Mouse (Mus musculus): Measurements from ENCODE around the gene Epha5. TPM values are rescaled to one million over a fixed set of nuclear protein-coding genes. Genes with fewer than 3 reads are reported as not detected.

Gene Epha5
- polyA plus RNA-seq, 1 experiment from 2014 or later: 68.4 TPM

DNA sequence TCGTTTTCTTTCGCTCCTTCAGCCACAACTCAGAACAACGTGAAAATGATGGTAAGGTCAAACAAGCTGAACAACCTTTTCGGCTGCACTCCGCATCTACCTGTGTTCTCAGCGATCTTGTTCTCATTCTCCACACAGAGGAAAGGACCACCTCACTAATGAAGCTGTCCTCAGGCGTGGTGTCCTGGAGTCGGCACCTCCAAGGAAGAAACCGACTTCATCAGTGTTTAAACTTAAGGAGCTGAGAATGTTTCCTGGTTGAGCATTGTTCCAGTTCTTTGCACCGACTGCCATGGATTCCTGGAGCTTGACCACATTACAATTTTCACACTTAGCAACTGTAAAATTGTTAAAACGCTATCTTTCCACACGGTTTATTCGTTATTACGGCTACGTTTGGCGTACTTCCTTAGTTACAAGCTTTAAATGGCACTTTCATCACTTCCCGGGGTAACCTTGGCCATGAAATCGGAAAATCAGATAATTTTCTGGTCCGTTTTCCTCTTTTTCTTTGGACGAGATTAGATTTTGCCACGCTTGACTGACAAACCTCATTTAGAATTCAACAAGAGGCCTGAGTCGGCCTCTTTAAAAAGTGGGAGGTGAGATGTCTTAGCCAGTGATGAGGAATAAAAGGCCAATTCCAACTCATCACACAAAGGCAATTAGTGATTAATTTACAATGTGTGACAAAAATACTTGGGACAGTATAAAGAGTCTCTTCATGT lies 135.7 kb downstream of the Epha5 start:
- no peak overlapping the region for H3K9ac ChIP-seq
- peak overlapping the region; percentile 17; the same call in 1 of the 2 replicates for H3K4me3 ChIP-seq (replicated peaks)
- H3K27ac ChIP-seq: peak overlapping the region; percentile 5; the same call in 1 of the 2 replicates
- H3K27me3 ChIP-seq: no peaks in the 10 kb centered on the region
- WGBS: 28% methylated on average over 22 of the region's 22 CpGs
- peaks cover 7% of the 10 kb centered on the region for H3K4me1 ChIP-seq
- no peaks in the 10 kb centered on the region for H3K9me3 ChIP-seq
- H3K36me3 ChIP-seq (replicated peaks): no peaks in the 10 kb centered on the region
- peak overlapping the region; percentile 47 for H3K4me2 ChIP-seq
- ATAC-seq (ENCODE audit: low FRiP score): peak; percentile 80

DNA sequence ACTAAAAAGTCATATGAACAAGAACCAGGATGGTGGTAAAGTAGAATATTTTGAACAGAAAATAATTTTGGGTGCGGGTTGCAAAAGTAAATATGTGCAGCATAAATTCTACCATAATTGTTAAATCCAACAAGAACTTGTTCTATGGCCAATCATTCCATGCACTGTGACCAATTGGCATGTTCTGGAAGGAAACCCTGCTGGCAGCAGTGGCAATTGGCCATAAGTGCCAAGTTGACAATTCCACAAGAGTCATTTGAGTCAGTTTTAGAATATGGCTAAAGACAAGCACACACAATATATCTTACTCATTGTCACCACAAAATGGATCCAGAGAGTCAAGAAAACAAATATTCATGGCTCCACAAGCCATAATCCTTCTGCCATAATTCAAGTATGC lies 140.2 kb downstream of the Epha5 start:
- no peaks in the 10 kb centered on the region for H3K27me3 ChIP-seq
- H3K9me3 ChIP-seq: no peaks in the 10 kb centered on the region
- no peaks in the 10 kb centered on the region for H3K36me3 ChIP-seq (replicated peaks)
- ATAC-seq (ENCODE audit: low FRiP score): no peak
- 97% methylated on average over 1 of the region's 1 CpGs for WGBS
- peaks cover 7% of the 10 kb centered on the region for H3K4me1 ChIP-seq
- H3K9ac ChIP-seq: no peak overlapping the region
- no peak overlapping the region for H3K4me3 ChIP-seq (replicated peaks)
- no peak overlapping the region for H3K4me2 ChIP-seq
- no peak overlapping the region for H3K27ac ChIP-seq

DNA sequence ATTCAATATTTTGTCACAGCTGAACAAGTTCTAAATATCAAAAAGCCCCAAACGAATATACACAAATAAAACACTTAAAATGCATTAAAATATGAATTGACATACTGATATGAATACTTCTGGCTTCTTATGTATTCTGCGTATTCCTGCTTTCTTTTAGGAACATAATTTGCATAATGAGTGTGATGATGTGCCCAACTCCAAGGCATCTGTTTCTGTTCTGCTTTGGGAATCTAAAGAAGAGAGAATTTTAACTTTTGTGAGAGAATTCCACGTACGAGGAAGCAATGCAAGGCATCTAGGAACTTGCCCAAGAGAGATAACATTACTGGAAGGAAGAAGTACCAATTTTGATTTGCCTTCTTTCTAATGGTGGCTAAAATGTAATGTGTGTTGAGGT lies 151.8 kb downstream of the Epha5 start:
- no peak overlapping the region for H3K9ac ChIP-seq
- H3K36me3 ChIP-seq (replicated peaks): no peaks in the 10 kb centered on the region
- no peaks in the 10 kb centered on the region for H3K27me3 ChIP-seq
- 81% methylated on average over 4 of the region's 4 CpGs for WGBS
- H3K4me1 ChIP-seq: peaks cover 3% of the 10 kb centered on the region; the same call in 1 of the 2 replicates
- no peak overlapping the region for H3K4me3 ChIP-seq (replicated peaks)
- H3K4me2 ChIP-seq: no peak overlapping the region
- H3K9me3 ChIP-seq: no peaks in the 10 kb centered on the region
- no peak for ATAC-seq (ENCODE audit: low FRiP score)
- H3K27ac ChIP-seq: no peak overlapping the region

DNA sequence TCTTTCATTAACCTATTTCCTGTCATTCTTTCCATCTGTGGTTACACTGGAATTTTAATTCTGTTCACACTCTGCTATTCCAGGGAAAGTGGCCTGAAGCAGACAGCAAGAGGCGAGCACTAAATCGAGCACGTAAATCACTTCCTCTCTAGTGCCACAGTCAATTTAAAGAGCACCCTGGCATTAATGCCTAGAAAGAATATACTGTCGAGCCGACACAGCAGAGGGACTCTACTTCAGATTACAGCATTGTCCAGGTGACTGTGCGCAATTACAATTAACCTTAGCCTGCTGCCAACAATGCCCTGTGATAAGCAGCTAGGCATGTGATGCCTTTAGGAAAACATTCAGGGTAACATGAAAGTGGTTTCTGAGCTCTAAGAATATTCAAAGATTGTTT lies 153.2 kb downstream of the Epha5 start:
- H3K27me3 ChIP-seq: no peaks in the 10 kb centered on the region
- 48% methylated on average over 6 of the region's 6 CpGs for WGBS

DNA sequence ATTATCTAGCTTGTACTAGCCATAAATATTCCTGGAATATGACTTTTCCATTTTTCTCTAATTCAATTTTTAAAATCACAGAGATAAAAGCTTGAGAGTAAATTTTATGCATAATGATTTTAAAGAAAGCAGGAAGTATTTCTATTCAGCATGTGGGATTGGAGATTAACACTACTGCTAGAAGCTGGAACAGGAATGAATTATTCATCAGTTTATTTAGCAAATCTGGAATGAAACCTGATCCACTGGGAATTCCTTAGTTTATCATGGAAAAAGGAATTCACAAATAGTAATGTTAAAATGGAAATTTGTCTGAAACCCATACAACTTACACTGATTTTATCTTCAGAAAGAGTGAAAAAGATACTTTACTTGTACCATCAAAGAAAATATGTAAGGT lies 187.2 kb downstream of the Epha5 start:
- Histone ChIP-seq H3K27ac (no peak overlapping the region), H3K36me3 (replicated peaks) (no peaks in the 10 kb centered on the region), H3K4me3 (replicated peaks) (no peak overlapping the region), H3K9me3 (no peaks in the 10 kb centered on the region), H3K4me2 (no peak overlapping the region), H3K27me3 (no peaks in the 10 kb centered on the region), H3K4me1 (no peaks in the 10 kb centered on the region), H3K9ac (no peak overlapping the region)
- no peak for ATAC-seq (ENCODE audit: low FRiP score)

More for the DNA sequence above, 153.2 kb downstream of the Epha5 start:
- no peak; the same call in 1 of the 2 replicates for ATAC-seq (ENCODE audit: low FRiP score)
- H3K4me2 ChIP-seq: no peak overlapping the region
- H3K27ac ChIP-seq: no peak overlapping the region
- H3K9ac ChIP-seq: no peak overlapping the region
- no peaks in the 10 kb centered on the region for H3K9me3 ChIP-seq
- peaks cover 3% of the 10 kb centered on the region; the same call in 1 of the 2 replicates for H3K4me1 ChIP-seq
- H3K36me3 ChIP-seq (replicated peaks): no peaks in the 10 kb centered on the region
- no peak overlapping the region for H3K4me3 ChIP-seq (replicated peaks)

DNA sequence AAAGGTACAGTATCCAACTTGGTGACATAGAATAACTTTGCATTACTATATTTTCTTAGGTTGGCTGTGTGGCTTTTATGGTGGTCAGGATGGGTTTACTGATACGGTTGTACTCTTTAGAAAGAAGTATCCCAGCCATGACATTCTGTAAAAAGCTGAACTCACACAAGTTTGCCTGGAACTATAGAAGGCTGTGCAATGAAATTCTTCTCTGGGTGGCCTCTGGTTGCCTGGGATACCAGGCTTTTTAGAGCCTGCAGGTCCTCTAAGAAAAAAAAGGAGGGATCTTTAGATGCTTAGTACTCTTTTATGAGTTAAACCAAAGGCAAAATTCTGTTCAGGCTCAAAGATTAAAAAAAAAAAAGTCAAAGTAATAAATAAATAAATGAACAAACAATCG lies 208.6 kb downstream of the Epha5 start:
- no peak overlapping the region for H3K27ac ChIP-seq
- no peaks in the 10 kb centered on the region for H3K9me3 ChIP-seq
- H3K4me3 ChIP-seq (replicated peaks): no peak overlapping the region
- H3K27me3 ChIP-seq: no peaks in the 10 kb centered on the region
- no peak overlapping the region for H3K4me2 ChIP-seq
- 20% methylated on average over 2 of the region's 2 CpGs for WGBS
- no peaks in the 10 kb centered on the region for H3K4me1 ChIP-seq
- no peaks in the 10 kb centered on the region for H3K36me3 ChIP-seq (replicated peaks)
- no peak overlapping the region for H3K9ac ChIP-seq
- ATAC-seq (ENCODE audit: low FRiP score): 0 out of 2 replicates have a peak, but pooled peaks have one; percentile 41

DNA sequence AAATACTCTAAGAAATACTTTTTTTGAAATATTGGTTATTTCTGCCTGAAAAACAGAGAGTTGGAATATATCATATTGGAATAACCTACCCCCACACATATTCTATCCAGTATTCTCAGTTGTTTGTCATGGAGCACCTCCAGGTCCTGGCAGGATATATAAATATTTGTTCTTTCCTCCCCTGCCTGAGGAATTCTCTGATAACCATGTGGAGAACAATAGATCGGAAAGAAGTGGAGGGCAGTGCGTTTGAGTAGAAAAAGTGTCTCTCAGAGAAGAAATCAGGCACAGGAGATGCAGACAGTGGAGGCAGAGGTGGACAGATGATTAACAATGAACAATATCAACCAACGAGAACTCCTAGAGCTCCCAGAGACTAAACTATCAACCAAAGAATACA lies 223.8 kb downstream of the Epha5 start:
- Histone ChIP-seq H3K9me3 (no peaks in the 10 kb centered on the region), H3K9ac (no peak overlapping the region), H3K4me3 (replicated peaks) (no peak overlapping the region), H3K27ac (no peak overlapping the region), H3K4me2 (no peak overlapping the region), H3K4me1 (no peaks in the 10 kb centered on the region), H3K27me3 (no peaks in the 10 kb centered on the region), H3K36me3 (replicated peaks) (no peaks in the 10 kb centered on the region)
- no peak for ATAC-seq (ENCODE audit: low FRiP score)
- WGBS: 81% methylated on average over 3 of the region's 3 CpGs

DNA sequence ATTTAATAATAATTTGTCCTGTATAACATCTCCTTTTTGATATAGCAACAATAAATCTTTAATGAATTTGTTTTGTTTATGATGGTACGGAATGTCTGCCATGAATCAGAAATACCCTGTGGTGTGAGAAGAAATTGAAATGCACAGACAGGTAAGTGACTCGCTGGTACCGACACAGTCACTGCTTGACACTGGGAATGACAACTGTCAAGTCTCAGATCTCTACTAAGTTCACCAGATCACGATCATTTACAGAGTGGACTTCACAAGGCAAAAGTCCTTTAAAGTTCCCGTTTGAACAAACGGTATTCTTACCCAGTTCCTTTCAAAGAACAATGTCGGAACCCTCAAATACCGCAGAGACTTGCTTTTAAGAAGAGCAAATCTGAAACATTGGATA lies 233.0 kb downstream of the Epha5 start:
- Histone ChIP-seq H3K27me3 (no peaks in the 10 kb centered on the region), H3K4me3 (replicated peaks) (no peak overlapping the region), H3K4me2 (no peak overlapping the region), H3K9ac (no peak overlapping the region), H3K36me3 (replicated peaks) (no peaks in the 10 kb centered on the region), H3K9me3 (no peaks in the 10 kb centered on the region), H3K27ac (no peak overlapping the region), H3K4me1 (no peaks in the 10 kb centered on the region)
- no peak for ATAC-seq (ENCODE audit: low FRiP score)
- WGBS: 93% methylated on average over 8 of the region's 8 CpGs

DNA sequence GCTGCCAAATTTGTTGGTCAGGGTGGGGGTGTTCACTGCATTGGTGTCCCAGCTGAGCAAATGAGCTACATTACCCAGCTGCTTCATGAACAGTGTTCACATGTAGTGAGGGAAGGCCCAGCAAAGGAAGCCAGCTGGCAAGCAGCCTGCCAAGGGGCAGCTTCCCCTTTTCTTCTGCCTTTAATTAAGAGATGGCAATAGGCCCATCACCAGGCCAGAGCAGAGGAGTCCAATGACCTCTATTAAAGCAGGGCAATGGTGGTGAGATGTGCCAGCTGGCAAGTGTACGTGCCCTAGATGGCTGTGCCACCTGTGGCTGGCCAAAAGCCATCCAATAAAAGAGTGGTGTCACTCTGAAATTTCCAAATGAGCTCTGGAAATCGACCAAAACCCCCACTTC lies 264.1 kb downstream of the Epha5 start:
- H3K36me3 ChIP-seq (replicated peaks): no peaks in the 10 kb centered on the region
- WGBS: 47% methylated on average over 2 of the region's 2 CpGs
- no peak overlapping the region for H3K4me3 ChIP-seq (replicated peaks)
- no peaks in the 10 kb centered on the region for H3K4me1 ChIP-seq
- no peaks in the 10 kb centered on the region for H3K9me3 ChIP-seq
- ATAC-seq (ENCODE audit: low FRiP score): peak; percentile 85; the same call in 1 of the 2 replicates
- no peak overlapping the region for H3K27ac ChIP-seq
- H3K4me2 ChIP-seq: no peak overlapping the region
- H3K27me3 ChIP-seq: no peaks in the 10 kb centered on the region
- H3K9ac ChIP-seq: no peak overlapping the region

DNA sequence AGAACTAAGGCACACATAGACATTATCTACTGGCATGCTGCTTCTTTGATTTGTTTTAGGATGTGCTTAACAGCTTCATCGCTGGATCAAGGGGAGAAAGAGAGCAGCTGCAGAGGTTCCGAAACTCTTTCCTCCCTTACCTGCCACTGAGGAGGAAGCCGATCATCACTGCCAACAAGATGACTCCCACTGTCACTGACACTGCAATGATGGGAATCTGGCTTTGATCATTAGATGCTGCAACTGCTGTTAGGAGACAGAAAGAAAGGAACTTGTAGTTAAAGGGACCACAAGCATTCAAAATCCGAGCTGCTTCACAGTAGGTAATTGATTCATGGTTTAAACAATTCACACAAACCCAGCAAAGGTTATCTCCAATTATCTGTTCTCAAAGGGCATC lies 275.0 kb downstream of the Epha5 start:
- no peak for ATAC-seq (ENCODE audit: low FRiP score)
- Histone ChIP-seq H3K9me3 (no peaks in the 10 kb centered on the region), H3K9ac (no peak overlapping the region), H3K4me2 (no peak overlapping the region), H3K27me3 (no peaks in the 10 kb centered on the region), H3K36me3 (replicated peaks) (no peaks in the 10 kb centered on the region), H3K4me3 (replicated peaks) (no peak overlapping the region), H3K4me1 (no peaks in the 10 kb centered on the region), H3K27ac (no peak overlapping the region)
- WGBS: 52% methylated on average over 4 of the region's 4 CpGs

DNA sequence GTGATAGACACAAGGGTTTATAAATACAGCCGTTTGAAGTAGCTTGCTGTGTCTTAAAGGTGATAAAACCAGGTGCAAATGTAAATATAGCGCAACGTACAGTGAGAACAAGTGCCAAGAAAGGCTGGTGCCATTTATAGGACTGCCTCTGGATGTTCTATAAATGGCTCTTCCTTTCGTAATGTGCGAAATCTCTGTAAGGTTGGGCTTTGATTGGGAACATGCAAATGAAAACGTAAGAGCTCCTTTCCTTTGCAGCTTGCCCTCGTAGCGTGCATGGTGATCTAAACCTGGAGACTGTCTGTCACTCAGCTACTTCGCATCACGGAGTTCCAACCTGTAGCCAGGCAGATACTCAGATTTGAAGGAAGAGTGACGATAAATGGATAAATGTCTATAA lies 321.2 kb downstream of the Epha5 start:
- H3K4me3 ChIP-seq (replicated peaks): no peak overlapping the region
- no peak overlapping the region for H3K4me2 ChIP-seq
- ATAC-seq (ENCODE audit: low FRiP score): no peak
- no peaks in the 10 kb centered on the region for H3K9me3 ChIP-seq
- H3K36me3 ChIP-seq (replicated peaks): no peaks in the 10 kb centered on the region
- H3K4me1 ChIP-seq: no peaks in the 10 kb centered on the region
- WGBS: 88% methylated on average over 11 of the region's 11 CpGs
- no peak overlapping the region for H3K9ac ChIP-seq
- H3K27ac ChIP-seq: no peak overlapping the region
- H3K27me3 ChIP-seq: no peaks in the 10 kb centered on the region

DNA sequence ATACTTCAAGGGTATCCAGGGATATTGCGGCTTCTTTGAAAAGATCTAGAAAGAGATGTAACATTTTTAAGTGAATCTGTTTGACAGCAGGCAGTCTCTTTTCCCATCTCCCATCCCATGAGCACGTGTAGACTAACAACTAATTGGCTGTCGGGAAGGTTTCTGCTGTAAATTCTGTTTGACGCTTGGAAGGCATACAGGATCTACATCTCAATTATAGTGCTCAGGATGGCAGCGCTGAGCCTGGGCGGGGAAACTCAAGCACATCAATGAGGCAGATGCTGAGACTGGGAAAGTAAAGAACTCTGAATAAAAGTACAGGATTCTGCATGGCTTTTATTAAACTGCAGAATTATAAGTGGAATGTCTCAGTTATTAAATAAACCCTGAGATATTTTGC lies 335.9 kb downstream of the Epha5 start:
- H3K4me1 ChIP-seq: no peaks in the 10 kb centered on the region
- H3K36me3 ChIP-seq (replicated peaks): no peaks in the 10 kb centered on the region
- no peaks in the 10 kb centered on the region for H3K9me3 ChIP-seq
- no peak overlapping the region for H3K4me2 ChIP-seq
- no peaks in the 10 kb centered on the region for H3K27me3 ChIP-seq
- H3K27ac ChIP-seq: no peak overlapping the region
- 59% methylated on average over 6 of the region's 6 CpGs for WGBS
- no peak overlapping the region for H3K4me3 ChIP-seq (replicated peaks)
- no peak overlapping the region for H3K9ac ChIP-seq
- no peak for ATAC-seq (ENCODE audit: low FRiP score)

DNA sequence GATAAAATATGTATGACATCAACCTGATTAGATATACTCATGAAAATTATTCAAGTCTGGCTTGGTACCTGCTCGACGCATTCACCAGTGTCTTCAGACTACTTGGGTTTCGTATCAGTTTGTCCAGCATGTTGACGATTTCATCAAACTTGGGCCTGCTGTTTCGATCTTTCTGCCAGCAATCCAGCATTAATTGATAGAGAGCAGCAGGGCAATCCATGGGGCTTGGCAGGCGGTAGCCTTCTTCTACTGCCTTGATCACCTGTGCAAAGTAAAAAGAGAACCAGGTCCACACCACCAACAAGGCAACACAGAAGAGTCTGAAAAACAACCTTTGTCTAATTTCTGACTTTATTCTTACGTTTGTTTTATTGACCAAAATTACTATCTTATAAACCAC lies 346.2 kb downstream of the Epha5 start:
- no peaks in the 10 kb centered on the region for H3K4me1 ChIP-seq
- H3K27me3 ChIP-seq: no peaks in the 10 kb centered on the region
- no peak overlapping the region for H3K27ac ChIP-seq
- H3K9ac ChIP-seq: no peak overlapping the region
- no peaks in the 10 kb centered on the region for H3K9me3 ChIP-seq
- ATAC-seq (ENCODE audit: low FRiP score): no peak
- H3K4me2 ChIP-seq: no peak overlapping the region
- no peaks in the 10 kb centered on the region for H3K36me3 ChIP-seq (replicated peaks)
- H3K4me3 ChIP-seq (replicated peaks): no peak overlapping the region
- WGBS: 86% methylated on average over 7 of the region's 7 CpGs

All from forebrain, embryonic 12.5 days (tissue).